Mouse (Mus musculus): ENCODE results near the gene Arv1. TPM values are rescaled to one million over a fixed set of nuclear protein-coding genes. Genes with fewer than 3 reads are reported as not detected.
A peak's percentile ranks its signal among the peaks of the same experiment; 100 is the strongest.

Gene Arv1
- total and polyA plus RNA-seq, 2 experiments from 2014 or later, result 10.7 to 11.0 TPM

- Histone ChIP-seq H3K27me3 (ENCODE audit: control insufficient read depth, insufficient read depth, low read length) (peaks cover 35% of the 10 kb centered on the region), H3K4me1 (ENCODE audit: control insufficient read depth, insufficient read depth) (no peaks in the 10 kb centered on the region), H3K4me2 (ENCODE audit: low read depth, low read length) (peak within 1 kb of the TSS; percentile 96), H3K4me3 (ENCODE audit: low read depth, low read length) (peak within 1 kb of the TSS; percentile 71), H3K27ac (ENCODE audit: low read depth) (no peak within 1 kb of the TSS), H3K9ac (replicated peaks; ENCODE audit: low read depth, low read length) (peak within 1 kb of the TSS; percentile 33; the same call in 1 of the 2 replicates), H3K9me3 (replicated peaks; ENCODE audit: control insufficient read depth, low read length) (no peaks in the 10 kb centered on the region), H3K36me3 (replicated peaks; ENCODE audit: control insufficient read depth, insufficient read depth, low read length) (no peaks in the 10 kb centered on the region)
- under 1% methylated on average over 37 of the region's 41 CpGs for WGBS
- ATAC-seq (ENCODE audit: insufficient read depth, low read depth), result peak; percentile 49
- peak; percentile 17 for DNase-seq (ENCODE audit: low spot score)
- no peak for TF ChIP-seq EP300 (IDR thresholded peaks at IDR 0.05; ENCODE audit: low read depth)
- no peak for TF ChIP-seq CTCF (IDR thresholded peaks at IDR 0.05; ENCODE audit: low read depth)
These were observed 29.8 kb downstream of the Arv1 start, which contains the start of gene Fam89a for GRCm38 (mm10) chr8:124751709-124752173. Gene Fam89a (minus strand): TSS chr8:124751832.

DNA sequence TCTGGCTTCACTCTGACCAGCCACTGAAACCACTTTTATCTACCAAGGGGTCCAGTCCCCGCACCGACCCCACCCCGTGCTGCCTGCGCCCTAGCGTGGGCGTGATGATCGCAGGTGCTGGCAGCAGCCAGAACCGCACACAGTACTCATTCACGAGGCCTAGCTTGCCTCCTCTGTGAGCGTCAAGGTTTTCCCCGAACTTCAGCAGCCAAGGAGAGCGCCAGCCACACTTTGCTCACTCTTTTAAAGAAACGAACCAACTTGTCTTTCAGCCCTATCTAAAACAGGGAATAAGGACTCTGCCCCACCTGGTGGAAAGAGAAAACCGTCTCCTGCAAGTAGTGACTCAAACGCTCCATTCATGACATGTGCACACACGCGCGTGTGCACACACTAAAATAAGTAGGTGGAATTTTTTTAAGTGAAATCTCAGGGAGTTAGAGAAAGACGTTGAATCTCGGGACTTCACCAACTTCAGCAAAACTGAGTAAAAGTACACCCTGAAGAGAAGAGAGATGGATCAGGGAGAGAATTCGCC lies 30.5 kb downstream of the Arv1 start:
- no peak for ATAC-seq (ENCODE audit: insufficient read depth, low read depth)

GRCm38 (mm10) chr8:124754101-124754791 lies 32.3 kb downstream of the Arv1 start:
- no peak for DNase-seq (ENCODE audit: low spot score)
- H3K9me3 ChIP-seq (replicated peaks; ENCODE audit: control insufficient read depth, low read length), result no peaks in the 10 kb centered on the region
- ATAC-seq (ENCODE audit: insufficient read depth, low read depth), result no peak
- H3K9ac ChIP-seq (replicated peaks; ENCODE audit: low read depth, low read length), result no peak overlapping the region
- no peaks in the 10 kb centered on the region for H3K36me3 ChIP-seq (replicated peaks; ENCODE audit: control insufficient read depth, insufficient read depth, low read length)
- no peak overlapping the region for H3K4me2 ChIP-seq (ENCODE audit: low read depth, low read length)
- no peaks in the 10 kb centered on the region for H3K4me1 ChIP-seq (ENCODE audit: control insufficient read depth, insufficient read depth)
- no peak for TF ChIP-seq EP300 (IDR thresholded peaks at IDR 0.05; ENCODE audit: low read depth)
- no peak for TF ChIP-seq CTCF (IDR thresholded peaks at IDR 0.05; ENCODE audit: low read depth)
- H3K27ac ChIP-seq (ENCODE audit: low read depth), result no peak overlapping the region
- H3K27me3 ChIP-seq (ENCODE audit: control insufficient read depth, insufficient read depth, low read length), result peaks cover 35% of the 10 kb centered on the region
- no peak overlapping the region for H3K4me3 ChIP-seq (ENCODE audit: low read depth, low read length)
- WGBS, result 27% methylated on average over 11 of the region's 11 CpGs

More for the DNA sequence above, 30.5 kb downstream of the Arv1 start:
- DNase-seq (ENCODE audit: low spot score), result no peak
- Histone ChIP-seq H3K4me3 (ENCODE audit: low read depth, low read length) (no peak overlapping the region), H3K27ac (ENCODE audit: low read depth) (no peak overlapping the region), H3K9ac (replicated peaks; ENCODE audit: low read depth, low read length) (no peak overlapping the region), H3K4me2 (ENCODE audit: low read depth, low read length) (no peak overlapping the region), H3K4me1 (ENCODE audit: control insufficient read depth, insufficient read depth) (no peaks in the 10 kb centered on the region), H3K9me3 (replicated peaks; ENCODE audit: control insufficient read depth, low read length) (no peaks in the 10 kb centered on the region), H3K36me3 (replicated peaks; ENCODE audit: control insufficient read depth, insufficient read depth, low read length) (no peaks in the 10 kb centered on the region), H3K27me3 (ENCODE audit: control insufficient read depth, insufficient read depth, low read length) (peaks cover 35% of the 10 kb centered on the region)
- WGBS, result 53% methylated on average over 21 of the region's 21 CpGs
- TF ChIP-seq EP300 (IDR thresholded peaks at IDR 0.05; ENCODE audit: low read depth), result no peak
- TF ChIP-seq CTCF (IDR thresholded peaks at IDR 0.05; ENCODE audit: low read depth), result no peak

DNA sequence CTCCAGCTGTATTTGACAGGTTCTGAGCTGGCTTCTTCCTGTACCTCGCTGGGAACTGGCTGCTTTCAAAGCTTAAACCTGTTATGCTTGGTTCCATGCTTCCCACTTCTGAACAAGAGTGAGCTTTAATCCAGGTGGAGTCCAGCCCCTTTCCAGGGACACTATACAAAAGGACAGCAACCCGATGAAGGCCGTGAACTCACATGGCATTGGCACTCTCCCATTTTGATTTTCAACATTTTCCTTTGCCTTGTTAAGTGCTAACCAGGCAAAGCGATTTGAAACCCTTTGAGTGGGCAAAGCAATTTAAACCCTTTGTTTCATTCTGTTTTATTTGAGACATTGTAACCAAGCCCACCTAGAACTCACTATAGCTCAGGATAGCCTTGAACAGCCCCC lies 32.9 kb downstream of the Arv1 start:
- ATAC-seq (ENCODE audit: insufficient read depth, low read depth) (no peak), DNase-seq (ENCODE audit: low spot score) (no peak)
- H3K9me3 ChIP-seq (replicated peaks; ENCODE audit: control insufficient read depth, low read length), result no peaks in the 10 kb centered on the region
- H3K36me3 ChIP-seq (replicated peaks; ENCODE audit: control insufficient read depth, insufficient read depth, low read length), result no peaks in the 10 kb centered on the region
- H3K27me3 ChIP-seq (ENCODE audit: control insufficient read depth, insufficient read depth, low read length), result peaks cover 35% of the 10 kb centered on the region
- 49% methylated on average over 4 of the region's 4 CpGs for WGBS
- H3K9ac ChIP-seq (replicated peaks; ENCODE audit: low read depth, low read length), result no peak overlapping the region
- no peak overlapping the region for H3K4me2 ChIP-seq (ENCODE audit: low read depth, low read length)
- H3K4me3 ChIP-seq (ENCODE audit: low read depth, low read length), result no peak overlapping the region
- no peak for TF ChIP-seq CTCF (IDR thresholded peaks at IDR 0.05; ENCODE audit: low read depth)
- TF ChIP-seq EP300 (IDR thresholded peaks at IDR 0.05; ENCODE audit: low read depth), result no peak
- no peak overlapping the region for H3K27ac ChIP-seq (ENCODE audit: low read depth)
- H3K4me1 ChIP-seq (ENCODE audit: control insufficient read depth, insufficient read depth), result no peaks in the 10 kb centered on the region

DNA sequence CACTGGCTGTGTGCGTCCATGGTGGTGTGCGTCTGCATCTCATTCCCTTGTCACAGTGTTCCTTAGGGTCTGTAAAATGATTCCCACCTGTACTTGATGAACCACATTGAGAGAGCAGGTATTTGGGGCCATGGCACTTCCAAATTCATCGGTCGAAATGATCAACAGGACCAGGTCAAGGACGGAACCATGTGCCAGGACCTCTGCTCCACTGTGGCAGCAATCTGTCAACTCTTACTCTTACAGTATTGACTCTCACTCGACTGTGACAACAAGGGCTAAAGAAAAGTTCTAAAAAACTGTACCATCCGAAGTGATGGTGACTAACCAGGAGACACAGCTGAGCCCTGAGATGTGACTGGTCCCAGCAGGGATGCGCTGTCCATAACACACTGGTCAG lies 33.5 kb downstream of the Arv1 start:
- no peak overlapping the region for H3K4me2 ChIP-seq (ENCODE audit: low read depth, low read length)
- no peaks in the 10 kb centered on the region for H3K9me3 ChIP-seq (replicated peaks; ENCODE audit: control insufficient read depth, low read length)
- H3K4me1 ChIP-seq (ENCODE audit: control insufficient read depth, insufficient read depth), result no peaks in the 10 kb centered on the region
- H3K36me3 ChIP-seq (replicated peaks; ENCODE audit: control insufficient read depth, insufficient read depth, low read length), result no peaks in the 10 kb centered on the region
- no peak overlapping the region for H3K9ac ChIP-seq (replicated peaks; ENCODE audit: low read depth, low read length)
- ATAC-seq (ENCODE audit: insufficient read depth, low read depth) (no peak), DNase-seq (ENCODE audit: low spot score) (no peak)
- TF ChIP-seq CTCF (IDR thresholded peaks at IDR 0.05; ENCODE audit: low read depth) (no peak), EP300 (IDR thresholded peaks at IDR 0.05; ENCODE audit: low read depth) (no peak)
- H3K4me3 ChIP-seq (ENCODE audit: low read depth, low read length), result no peak overlapping the region
- WGBS, result 87% methylated on average over 8 of the region's 8 CpGs
- H3K27ac ChIP-seq (ENCODE audit: low read depth), result no peak overlapping the region
- H3K27me3 ChIP-seq (ENCODE audit: control insufficient read depth, insufficient read depth, low read length), result peaks cover 28% of the 10 kb centered on the region
